Mouse (Mus musculus) activated CD4-positive, CD25-positive, alpha-beta regulatory T cell, adult 4 months (primary cell): ENCODE results near the gene Syn3. TPM values are rescaled to one million over a fixed set of nuclear protein-coding genes. Genes with fewer than 3 reads are reported as not detected.

Experiments used
- ATAC-seq: one replicate; pipeline ENCODE4 v1.8.0; 2017
- polyA plus RNA-seq, 2 experiments: library from polyadenylated mRNA; unstranded; fragments of 100-300 nt; shearing (Covaris generic); gene quantifications; one replicate each; pipeline ENCODE4 v1.2.1; 2017

Syn3 gene
- polyA plus RNA-seq, 2 experiments from 2014 or later: 0.26 TPM; not detected in 1

- ATAC-seq: no peak
Measured at GRCm38 (mm10) chr10:86337239-86337638, 161.5 kb downstream of the Syn3 start.

- no peak for ATAC-seq
Measured at GRCm38 (mm10) chr10:86336506-86336905, 162.2 kb downstream of the Syn3 start.

- no peak for ATAC-seq
Measured at GRCm38 (mm10) chr10:86334581-86334980, 164.1 kb downstream of the Syn3 start.

GRCm38 (mm10) chr10:86332942-86333341 is 165.8 kb downstream of the Syn3 start:
- no peak for ATAC-seq

- ATAC-seq: no peak
Measured at GRCm38 (mm10) chr10:86331681-86332281, 166.9 kb downstream of the Syn3 start.

- no peak for ATAC-seq
Measured at GRCm38 (mm10) chr10:86330993-86331680, 167.6 kb downstream of the Syn3 start.

GRCm38 (mm10) chr10:86329241-86329882 is 169.3 kb downstream of the Syn3 start:
- ATAC-seq: no peak

GRCm38 (mm10) chr10:86328691-86329090 is 170.0 kb downstream of the Syn3 start:
- ATAC-seq: no peak

- no peak for ATAC-seq
Measured at GRCm38 (mm10) chr10:86328143-86328542, 170.6 kb downstream of the Syn3 start.

GRCm38 (mm10) chr10:86325272-86325671 is 173.4 kb downstream of the Syn3 start:
- no peak for ATAC-seq

- ATAC-seq: no peak
Measured at GRCm38 (mm10) chr10:86323275-86323994, 175.3 kb downstream of the Syn3 start.

GRCm38 (mm10) chr10:86322006-86322405 is 176.7 kb downstream of the Syn3 start:
- ATAC-seq: no peak

- no peak for ATAC-seq
Measured at GRCm38 (mm10) chr10:86321194-86321593, 177.5 kb downstream of the Syn3 start.

- no peak for ATAC-seq
Measured at GRCm38 (mm10) chr10:86320204-86320603, 178.5 kb downstream of the Syn3 start.

- no peak for ATAC-seq
Measured at GRCm38 (mm10) chr10:86319526-86319925, 179.2 kb downstream of the Syn3 start.

GRCm38 (mm10) chr10:86318552-86319140 is 180.1 kb downstream of the Syn3 start:
- no peak for ATAC-seq

- ATAC-seq: no peak
Measured at GRCm38 (mm10) chr10:86317633-86318032, 181.1 kb downstream of the Syn3 start.

GRCm38 (mm10) chr10:86315513-86315912 is 183.2 kb downstream of the Syn3 start:
- ATAC-seq: no peak

GRCm38 (mm10) chr10:86313448-86313847 is 185.2 kb downstream of the Syn3 start:
- no peak for ATAC-seq

GRCm38 (mm10) chr10:86312976-86313375 is 185.7 kb downstream of the Syn3 start:
- no peak for ATAC-seq

- no peak for ATAC-seq
Measured at GRCm38 (mm10) chr10:86310527-86310926, 188.2 kb downstream of the Syn3 start.

- ATAC-seq: no peak
Measured at GRCm38 (mm10) chr10:86307235-86307634, 191.5 kb downstream of the Syn3 start.

- ATAC-seq: no peak
Measured at GRCm38 (mm10) chr10:86304583-86304982, 194.1 kb downstream of the Syn3 start.
